Mouse (Mus musculus): Measurements from ENCODE around the gene Nxpe2. TPM values are rescaled to one million over a fixed set of nuclear protein-coding genes. Genes with fewer than 3 reads are reported as not detected.

The Nxpe2 gene
- total RNA-seq (2021), result 4.9 and 8.0 TPM in 2 replicates
- long read RNA-seq, experiment 1, result 0 reads
- long read RNA-seq, experiment 2, partial matches to known transcripts, result 1 of 4 reads
- long read RNA-seq, experiment 2, other reads (novel, unspliced or antisense), result 1 of 4 reads

DNA sequence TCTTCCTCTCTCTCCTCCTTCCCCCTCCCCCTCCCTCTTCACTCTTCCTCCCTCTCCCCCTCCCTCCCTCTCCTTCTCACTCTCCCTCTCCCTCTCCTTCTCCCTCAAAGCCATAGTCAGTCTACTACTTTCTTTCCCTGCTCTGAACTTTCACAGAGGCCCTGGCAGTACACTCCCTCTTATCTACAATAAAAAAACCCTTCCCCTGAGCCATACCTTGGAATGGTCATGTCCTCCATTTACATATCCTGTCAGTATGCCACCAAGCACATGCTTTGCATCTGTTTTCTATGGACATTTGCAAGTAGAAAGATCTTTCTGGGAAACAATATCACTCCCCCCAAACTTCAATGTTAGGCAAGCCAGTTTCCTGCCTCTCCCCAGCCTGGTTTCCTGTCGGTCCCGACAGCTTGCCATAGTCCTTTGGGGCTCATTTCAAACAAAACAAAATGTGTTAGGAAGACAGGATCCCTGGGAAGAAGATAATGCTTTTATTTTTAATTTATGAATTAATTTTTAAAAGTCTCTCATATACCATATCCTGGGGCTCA is at the start of gene Nxpe2:
Nxpe2 (minus strand) TSS at position 307 of the 551 bp plus-strand sequence.
- no peak for DNase-seq

DNA sequence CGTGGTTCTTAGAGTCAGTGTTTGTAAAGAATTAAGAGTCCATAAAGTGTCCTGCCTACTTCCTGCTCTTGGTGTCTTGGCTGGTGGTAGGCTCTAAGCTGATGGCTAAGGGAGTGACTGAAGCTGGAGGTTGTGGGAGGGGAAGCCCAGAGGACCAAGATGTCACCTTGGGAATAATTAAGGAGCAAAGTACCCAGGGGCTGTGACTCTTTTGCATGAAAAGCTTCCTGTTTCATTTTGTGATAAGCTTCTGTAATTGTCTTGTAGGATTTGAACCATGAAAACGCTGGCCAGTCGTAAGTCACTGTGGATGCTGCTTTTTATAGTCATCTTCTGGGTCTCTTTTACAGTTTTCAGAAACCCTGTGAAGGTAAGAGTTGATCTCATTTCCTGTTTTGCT is 36.7 kb upstream of the Nxpe2 start:
- DNase-seq, result no peak

DNA sequence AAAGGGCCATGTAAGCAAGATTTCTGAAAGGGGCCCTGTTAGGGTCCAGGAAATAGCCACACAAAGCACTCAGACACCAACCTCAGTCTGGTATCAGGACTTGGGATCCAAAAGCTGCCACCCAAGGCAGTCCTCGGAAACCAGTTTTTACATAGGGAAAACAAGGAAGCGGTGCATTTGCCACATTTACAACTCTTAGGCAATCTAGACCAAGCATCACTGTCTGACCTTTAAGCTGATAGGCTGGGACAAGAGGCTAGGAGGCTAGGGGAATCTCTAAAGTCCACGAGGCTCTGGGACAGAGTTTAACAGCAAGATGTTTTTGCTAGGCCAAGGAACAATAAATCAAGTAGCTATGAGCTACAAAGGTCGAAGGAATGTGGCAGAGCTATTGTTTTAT is 35.2 kb upstream of the Nxpe2 start:
- no peak for DNase-seq

DNA sequence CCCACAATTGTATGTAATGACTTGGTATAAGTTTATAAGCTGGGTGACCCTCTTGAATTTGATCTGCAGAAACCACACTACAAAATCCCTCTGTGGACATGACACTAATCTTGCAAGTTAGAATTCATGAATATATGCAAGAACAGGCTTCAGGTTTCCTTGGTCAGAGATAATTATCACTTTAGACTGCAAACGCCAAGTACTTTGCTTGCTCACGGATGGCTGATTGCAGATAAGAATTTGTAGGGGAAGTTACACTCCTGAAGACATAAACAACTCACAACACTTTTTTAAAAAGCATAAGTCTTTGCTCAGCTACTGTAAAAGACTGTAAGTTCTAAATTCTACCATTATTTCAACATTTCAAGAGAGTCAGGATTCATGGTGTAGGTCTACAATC is 21.1 kb upstream of the Nxpe2 start:
- DNase-seq, result no peak

DNA sequence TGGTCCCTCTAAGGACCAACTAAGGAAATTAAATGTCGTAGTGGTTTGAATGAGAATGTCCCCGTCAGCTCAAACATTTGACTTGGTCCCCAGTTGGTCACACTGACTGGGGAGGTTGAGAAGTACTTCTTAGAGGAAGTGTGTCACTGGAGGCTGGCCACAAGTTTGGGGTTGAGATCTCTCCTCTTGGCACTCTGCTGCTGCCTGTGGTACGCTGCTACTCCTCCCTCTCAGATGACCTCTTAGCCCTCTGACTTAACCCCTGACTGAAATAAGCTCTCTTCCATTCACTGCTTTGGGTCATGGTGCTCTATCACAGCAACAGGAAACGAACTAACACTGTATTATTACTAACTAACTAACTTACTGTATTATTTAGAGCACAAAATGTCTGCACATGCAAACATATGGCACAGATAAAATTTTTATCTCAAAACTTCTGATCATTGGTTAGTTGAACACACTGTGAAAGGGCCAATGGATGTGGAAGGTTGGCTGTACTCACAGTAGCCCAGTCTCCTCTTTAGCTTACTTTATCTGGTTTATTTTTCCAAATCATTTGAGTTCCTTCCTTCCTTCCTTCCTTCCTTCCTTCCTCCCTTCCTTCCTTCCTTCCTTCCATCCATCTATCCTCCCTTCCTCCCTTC is 20.1 kb upstream of the Nxpe2 start:
- no peak for DNase-seq

DNA sequence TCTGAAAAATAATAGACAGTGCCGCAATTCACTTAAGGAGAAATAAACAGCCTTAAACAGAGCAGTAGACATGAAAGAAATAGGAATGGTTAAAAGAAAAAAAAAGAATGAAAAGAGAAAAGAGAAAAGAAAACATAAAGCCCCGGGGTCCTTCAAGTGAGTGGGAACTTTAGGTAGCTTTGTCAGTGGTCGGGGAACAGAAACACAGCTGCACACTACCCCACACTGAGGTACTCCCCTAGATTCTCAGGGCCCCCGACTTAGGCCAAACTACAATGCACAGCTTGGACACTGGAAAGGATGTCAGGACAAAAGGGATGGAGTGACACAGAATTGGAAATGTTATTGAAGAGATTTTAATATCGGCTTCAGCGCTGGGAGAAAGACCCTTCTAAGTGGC is 9.5 kb upstream of the Nxpe2 start:
- no peak for DNase-seq

DNA sequence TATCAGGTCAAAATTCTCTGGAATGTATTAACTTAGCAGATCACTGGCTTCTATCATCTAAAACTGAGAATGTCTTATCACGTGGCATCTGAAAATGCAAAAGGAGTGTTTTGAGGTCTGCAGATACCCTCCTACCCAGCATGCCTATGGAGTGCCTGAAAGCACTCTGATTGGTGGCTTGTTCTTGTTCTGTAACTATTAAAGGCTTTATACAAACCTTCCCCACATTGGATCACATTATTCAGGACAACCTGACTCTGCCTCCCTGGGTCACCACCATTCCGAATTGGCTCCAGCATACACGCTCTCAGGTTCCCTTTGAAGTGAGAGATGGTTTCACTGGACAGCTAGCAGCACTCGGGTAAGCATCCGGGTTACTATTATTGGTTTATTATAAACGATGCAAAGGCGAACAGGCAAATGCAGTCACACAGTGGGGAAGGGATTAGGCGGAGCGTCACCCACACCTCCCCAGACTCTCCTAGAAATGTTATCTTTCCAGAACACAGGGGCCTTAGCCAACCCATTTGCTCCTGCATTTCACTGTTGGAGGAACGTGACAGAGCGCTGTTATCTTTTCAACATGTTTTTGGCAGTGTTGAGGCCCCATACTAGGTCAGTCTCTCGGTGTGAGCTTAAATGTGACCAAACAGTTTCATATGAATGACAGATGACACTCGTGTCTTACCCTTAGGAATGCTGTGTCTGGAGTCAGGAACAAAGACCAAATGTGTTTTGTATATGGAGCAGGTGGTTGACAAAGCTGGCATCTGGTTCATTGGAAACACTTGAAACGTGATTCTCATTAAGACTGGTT is 8.8 kb upstream of the Nxpe2 start:
- no peak for DNase-seq

DNA sequence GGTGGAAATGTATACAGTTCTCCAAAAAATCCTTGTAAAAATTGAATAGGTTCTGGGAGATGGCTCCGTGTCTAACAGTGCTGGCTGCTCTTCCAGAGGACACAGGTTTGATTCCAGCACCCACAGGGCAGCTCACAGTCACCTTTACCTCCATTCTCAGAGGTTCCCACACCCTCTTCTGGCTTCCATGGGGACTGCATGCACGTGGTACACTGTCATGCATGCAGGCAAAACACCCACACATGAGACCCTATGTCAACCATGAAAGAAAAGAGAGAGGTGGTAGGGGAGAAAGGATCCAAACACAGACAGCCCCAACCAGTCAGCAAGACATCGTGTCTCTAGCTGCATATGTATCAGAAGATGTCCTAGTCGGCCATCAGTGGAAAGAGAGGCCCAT is 7.6 kb upstream of the Nxpe2 start:
- no peak for DNase-seq

DNA sequence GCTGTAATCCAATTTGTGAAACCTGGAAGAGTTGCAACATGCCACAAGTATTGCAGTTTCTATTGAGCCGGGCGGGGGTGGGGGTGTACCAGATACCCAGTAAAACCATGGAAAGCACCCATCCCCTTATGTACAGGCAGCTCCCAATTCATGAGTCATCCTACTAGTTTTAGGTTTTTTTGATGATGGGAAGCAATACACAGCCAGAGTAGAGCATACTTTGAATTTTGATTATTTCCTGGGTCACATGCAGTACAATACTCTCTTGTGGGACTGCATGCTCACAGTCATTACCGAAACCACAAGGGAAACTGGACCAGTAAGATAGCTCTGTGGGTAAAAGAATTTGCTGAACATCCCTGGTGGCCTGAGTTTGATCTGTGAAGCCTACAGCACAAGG is 3.8 kb upstream of the Nxpe2 start:
- no peak for DNase-seq

DNA sequence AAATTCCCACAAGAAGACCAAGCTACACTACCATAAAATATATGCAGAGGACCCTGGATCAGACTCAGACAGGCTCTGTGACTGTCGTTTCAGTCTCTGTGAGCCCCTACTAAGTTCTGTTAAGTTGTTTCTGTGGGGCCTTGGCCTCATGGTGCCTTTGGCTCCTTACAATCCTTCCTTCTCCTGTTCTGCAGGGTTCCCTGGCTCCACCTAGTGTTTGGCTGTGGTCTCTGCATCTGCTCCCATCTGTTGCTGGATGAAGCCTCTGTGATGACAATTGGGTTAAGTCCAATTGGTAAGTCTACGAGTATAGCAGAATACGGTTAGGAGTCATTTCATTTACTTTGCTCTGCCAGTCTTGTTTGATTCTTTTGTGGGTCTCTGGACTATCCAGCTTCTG is 1.5 kb upstream of the Nxpe2 start:
- DNase-seq, result peak; percentile 86

DNA sequence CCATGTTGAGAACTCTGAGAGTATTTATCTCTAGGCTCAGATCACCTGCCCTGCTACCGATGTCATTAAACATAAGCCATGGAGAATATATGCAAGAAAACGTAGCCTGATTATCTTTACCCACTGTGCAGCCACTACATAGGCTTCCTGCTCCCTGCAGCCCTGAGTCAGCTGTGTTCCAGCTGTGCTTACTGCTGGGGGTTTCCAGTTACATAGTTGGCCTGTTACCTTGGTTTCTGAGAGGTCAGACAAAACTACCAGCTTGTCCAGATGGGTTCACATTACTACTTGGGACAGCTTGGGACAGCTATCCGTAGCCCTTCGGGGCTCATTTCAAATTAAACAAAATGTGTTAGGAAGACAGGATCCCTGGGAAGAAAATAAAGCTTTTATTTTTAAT is 868 bp upstream of the Nxpe2 start:
- DNase-seq, result no peak

DNA sequence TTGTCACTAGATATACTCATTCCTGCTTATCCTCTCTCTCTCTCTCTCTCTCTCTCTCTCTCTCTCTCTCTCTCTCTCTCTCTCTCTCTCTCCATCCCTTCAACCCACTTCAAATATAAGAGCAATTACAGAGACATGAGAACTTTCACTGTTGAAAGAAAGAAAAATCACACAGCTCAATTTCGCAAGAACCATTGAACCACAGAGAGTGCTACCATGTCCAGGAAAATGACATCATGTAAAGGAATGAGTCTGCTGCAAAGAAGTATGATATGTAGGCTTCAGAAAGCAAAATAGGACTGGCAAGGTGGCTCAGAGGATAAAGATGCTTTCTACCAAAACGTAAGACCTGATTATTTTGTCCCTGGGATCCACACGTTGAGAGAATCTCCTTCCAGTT is 7.4 kb downstream of the Nxpe2 start:
- no peak for DNase-seq

DNA sequence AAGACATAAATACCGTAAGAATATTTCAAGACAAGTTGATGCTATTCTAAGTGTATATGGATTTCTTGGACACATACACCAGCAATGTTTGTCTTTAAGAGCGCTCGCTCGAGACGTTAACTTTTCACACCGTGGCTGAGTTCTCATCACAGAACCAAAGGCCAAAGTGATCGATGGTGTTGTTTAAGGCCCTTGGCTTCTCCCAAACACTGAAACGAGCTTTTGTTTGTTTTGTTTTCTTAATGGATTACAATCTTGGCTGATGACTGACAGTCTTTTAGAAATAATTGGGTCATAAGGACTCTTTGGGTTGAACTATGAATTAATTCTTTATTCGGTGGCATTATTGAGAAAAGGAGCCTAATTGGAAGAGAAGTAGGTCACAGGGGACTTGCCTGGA is 7.8 kb downstream of the Nxpe2 start:
- no peak for DNase-seq

DNA sequence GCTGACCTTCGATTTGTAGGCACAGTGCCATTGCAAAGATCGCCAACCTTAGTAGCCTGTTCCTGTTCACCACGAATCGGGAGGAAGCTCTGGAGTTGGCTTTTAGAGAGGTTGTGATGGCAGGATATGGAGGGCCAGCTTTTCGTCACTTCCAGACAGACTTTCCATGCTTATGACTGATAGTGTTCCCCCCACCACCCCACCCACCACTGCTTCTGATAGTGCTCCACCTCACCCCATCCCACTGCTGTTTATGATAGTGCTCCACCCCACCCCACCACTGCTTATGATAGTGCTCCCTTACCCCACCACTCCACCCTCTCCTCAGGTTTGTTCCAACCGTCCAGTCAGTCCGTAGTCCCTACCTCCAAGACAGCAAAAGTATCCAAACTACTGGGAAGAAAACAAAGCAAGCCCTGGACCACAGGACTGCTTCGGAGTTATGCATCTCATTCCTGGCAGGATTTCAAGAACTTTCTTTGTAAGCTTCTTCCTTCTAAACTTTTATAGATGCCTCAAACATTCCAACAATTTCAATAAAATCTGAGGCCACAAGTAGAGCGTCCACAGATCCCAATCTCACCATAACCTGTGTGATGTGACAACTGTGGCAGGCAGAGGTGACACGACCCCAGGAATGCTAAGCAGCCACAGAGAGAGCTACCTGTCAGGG is 12.4 kb downstream of the Nxpe2 start:
- no peak for DNase-seq

DNA sequence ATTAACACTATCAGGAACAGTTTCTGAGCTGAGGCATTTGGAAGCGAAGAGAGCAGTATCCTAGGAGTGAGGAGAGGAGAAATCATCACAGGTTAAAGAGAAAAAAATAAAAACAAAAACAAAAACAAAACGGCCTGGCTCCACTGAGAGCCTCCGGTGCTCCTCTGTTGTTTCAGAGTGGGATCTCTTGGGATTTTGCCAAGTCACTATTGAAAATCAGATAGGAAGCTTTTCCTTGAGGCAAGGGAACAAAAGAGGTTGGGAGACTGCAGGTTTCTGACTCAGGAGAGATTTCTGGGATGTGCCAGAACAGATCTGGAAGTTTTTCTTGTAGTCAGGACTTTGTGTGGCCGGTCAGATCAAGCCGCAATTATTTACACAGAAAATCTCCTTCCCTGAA is 13.7 kb downstream of the Nxpe2 start:
- DNase-seq, result no peak

DNA sequence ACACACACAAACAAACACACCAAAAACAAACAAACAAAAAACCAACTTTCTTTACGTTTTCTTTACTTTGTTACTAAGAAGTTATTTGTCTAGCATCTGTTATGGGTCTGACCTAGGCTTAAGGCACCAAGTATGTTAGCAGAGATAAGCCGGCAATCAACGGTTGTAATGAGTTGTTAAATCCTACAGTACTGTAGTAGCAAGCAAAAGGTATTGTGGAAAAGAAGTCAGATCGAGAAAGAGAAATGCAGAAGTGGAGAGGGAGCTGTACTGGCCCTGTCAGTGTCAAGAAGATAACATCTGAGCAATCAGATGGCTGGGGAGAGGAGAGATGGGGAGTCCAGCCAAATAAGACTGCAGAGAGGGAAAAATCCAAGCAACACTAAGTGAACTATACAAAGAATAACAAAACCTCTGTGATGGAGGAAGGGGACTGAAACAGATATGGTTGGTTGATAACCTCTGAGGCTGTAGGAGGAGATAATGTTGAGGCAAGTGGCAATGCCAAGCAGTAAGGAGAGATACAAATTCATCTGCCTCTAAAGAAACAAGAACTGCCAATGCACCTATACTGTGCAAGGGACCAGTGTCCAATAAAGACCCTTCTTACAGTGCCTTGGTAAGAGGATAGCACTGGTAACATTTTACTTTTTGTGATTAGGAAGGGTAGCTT is 14.3 kb downstream of the Nxpe2 start:
- no peak for DNase-seq

DNA sequence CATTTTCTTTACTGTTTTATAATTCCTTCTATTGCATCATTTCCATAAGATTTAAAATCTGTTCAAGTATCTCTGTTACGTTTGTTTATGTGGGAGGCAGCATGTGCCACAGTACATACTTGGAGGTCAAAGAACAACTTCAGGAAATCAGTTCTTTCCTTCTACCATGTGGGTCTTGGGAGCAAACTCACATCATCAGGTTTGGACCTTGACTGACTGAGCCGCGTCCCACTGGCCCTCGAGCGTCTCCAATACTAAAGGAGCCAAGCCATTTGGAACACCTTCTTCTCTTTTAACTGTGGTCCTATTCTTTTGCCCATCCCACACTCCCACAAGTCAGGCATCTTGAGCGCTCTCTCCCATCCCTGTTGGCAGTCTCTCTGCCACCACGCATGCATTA is 23.7 kb downstream of the Nxpe2 start:
- DNase-seq, result no peak

DNA sequence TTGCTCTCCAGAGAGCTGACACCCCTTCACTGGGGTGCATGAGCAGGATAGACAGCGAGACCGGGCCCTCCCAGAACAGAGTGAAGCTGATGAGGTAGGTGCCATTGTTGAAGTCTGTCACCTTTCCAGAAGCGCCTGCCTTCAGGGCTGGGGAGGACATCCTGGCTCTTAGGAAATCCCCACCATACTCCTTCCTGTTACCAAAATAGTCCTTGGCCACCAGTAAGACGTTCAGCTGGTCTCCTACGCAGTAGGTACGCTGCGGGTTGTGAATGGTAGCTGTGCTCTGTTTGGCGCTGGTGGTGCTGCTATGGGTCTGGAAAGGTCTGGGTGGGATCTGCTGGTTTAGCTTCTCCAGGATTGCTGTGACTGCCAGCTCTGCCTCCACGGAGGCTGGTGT is 26.9 kb downstream of the Nxpe2 start:
- DNase-seq, result no peak

DNA sequence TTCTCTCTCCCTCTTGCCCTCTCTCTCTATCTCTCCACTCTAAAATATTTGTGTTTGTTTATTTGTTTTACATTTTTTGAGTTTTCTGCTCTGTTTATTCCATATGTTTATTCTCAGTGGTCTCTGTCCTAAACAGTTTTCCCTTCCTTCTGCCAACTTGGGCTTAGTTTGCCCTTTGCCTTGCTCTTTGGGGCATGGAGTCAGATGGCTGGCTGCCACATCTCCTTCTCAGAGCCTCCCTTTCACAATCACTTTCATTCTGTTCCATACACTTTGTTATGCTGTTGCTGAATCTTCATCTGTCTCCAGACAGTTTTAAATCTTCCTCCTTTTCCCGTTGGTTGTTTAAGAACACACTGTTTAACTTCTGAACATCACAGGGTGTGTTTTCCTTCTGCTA is 37.4 kb downstream of the Nxpe2 start:
- DNase-seq, result peak; percentile 41

DNA sequence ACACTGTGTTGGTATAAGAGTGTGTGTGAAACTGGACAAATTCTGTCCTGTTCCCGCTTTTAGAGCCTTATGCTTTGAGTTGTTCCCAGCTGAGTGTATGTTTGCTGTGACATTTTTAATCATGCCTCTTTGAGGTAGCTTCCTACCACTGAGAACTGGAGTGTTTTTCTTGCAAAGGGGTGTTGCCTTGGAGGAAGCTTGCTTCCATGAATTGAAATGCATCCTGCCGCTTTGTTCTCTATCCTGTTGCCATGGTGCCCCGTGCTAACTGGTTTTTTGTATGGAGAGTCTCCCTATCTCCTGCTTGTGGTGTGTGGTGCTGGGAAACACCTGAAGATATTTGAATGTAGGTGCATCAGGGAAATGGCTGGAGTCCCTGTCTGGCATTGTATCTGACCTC is 39.1 kb downstream of the Nxpe2 start:
- peak; percentile 25 for DNase-seq

DNA sequence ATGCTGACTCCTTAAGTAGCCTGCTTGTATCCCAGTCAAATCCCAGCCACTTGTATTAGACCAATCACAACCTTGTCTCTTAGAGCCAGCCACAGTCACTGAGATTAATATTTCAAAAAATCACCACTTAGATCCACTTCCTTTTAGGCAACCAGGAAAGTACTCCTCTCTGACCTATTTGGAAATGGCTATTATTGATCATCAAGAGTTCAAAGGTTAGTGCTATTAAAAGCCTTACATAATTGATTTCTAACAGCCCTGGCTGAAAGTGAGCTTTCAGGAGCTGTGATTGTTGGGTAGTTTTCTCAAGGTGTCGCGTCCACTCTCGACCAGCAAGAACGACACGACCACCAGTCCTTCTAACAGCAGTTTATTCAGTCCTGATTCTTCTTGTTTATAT is 42.0 kb downstream of the Nxpe2 start:
- DNase-seq, result no peak

DNA sequence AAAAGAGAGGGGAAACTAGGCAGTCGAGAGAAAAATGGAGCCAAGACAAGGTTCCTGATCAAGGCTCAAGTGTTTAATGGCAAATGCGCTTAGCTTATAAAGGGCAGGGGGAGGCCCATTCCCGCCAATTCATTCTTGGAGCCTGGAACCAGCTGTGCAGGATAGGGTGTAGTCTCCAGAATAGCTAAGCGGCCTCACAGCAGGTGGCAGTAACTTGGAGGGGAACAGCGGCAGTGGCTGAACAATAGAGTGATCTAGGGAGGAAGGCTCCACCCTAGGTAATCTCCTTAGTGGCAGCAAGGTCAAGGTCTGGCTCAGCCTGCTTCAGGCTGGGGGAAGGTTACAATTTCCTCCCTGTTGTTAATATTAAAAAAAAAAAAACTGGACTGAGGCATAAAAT is 49.7 kb downstream of the Nxpe2 start:
- peak; percentile 6 for DNase-seq

Data from adrenal gland, postnatal 14 days (tissue).